Comparison of ENCODE assay signal across 8 mouse cellular contexts in genomic region chr10:127311476-127312355, GRCm38 (mm10). TPM values are rescaled to one million over a fixed set of nuclear protein-coding genes. Genes with fewer than 3 reads are reported as not detected.
A peak's percentile ranks its signal among the peaks of the same experiment; 100 is the strongest.
DNase-seq lines count a peak whose midpoint lies in the region; ATAC-seq lines count a peak whose summit lies in the region.

Mars (minus strand) TSS chr10:127311786.

- peak within 1 kb of the TSS; percentile 68 for H3K9ac ChIP-seq in intestine, embryonic 14.5 days (ENCODE audit: low read length)

- peak within 1 kb of the TSS; percentile 91 for H3K4me2 ChIP-seq in intestine, embryonic 14.5 days (ENCODE audit: low read length)

- ATAC-seq in intestine, embryonic 14.5 days (replicated peaks; ENCODE audit: low FRiP score, low TSS enrichment, low read depth): peak; percentile 96

- H3K9me3 ChIP-seq in intestine, embryonic 14.5 days (ENCODE audit: control insufficient read depth, low read length): no peaks in the 10 kb centered on the region

- peak within 1 kb of the TSS; percentile 74 for H3K4me3 ChIP-seq in intestine, embryonic 14.5 days (ENCODE audit: low read depth, low read length)

- WGBS in intestine, embryonic 14.5 days: under 1% methylated on average over 65 of the region's 65 CpGs

- DNase-seq in adrenal gland, adult (ENCODE audit: inconsistent age in 2 of 2, low spot score in 1 of 2): peak; percentile 95 to 99
- DNase-seq in embryo, embryonic 10.5 days (ENCODE audit: low spot score): peak; percentile 98
- peak; percentile 92 for DNase-seq in gastrocnemius, postnatal 25 days
- peak; percentile 93 for DNase-seq in intestine, embryonic 14.5 days (ENCODE audit: low spot score)
- DNase-seq in left cerebral cortex, postnatal 14 days (ENCODE audit: low spot score in 2 of 2): peak; percentile 95 to 96
- peak; percentile 94 for DNase-seq in mesoderm, embryonic 11.5 days (ENCODE audit: low read depth, low spot score)
- peak; percentile 94 to 96 for DNase-seq in right cerebral cortex, postnatal 36 days (ENCODE audit: low spot score in 2 of 2)
- DNase-seq in yolk sac, embryonic 10.5 days (ENCODE audit: low spot score): peak; percentile 94

- peak within 1 kb of the TSS; percentile 70 for H3K27ac ChIP-seq in intestine, embryonic 14.5 days (ENCODE audit: low read depth)

- peaks cover 8% of the 10 kb centered on the region for H3K4me1 ChIP-seq in intestine, embryonic 14.5 days (replicated peaks; ENCODE audit: control insufficient read depth, insufficient read depth, low read length)

- H3K36me3 ChIP-seq in intestine, embryonic 14.5 days (ENCODE audit: control insufficient read depth, insufficient read depth, low read length): peaks cover 33% of the 10 kb centered on the region

- H3K27me3 ChIP-seq in intestine, embryonic 14.5 days (replicated peaks; ENCODE audit: control insufficient read depth, insufficient read depth, low read length): no peaks in the 10 kb centered on the region

- intact Hi-C loops in left cerebral cortex, postnatal 14 days (cut with DNase I): no loop called here

RNA-seq across cellular contexts. Expression of gene Mars, which starts in this region (rescaled TPM):
- total RNA-seq in gastrocnemius, postnatal 25 days (2021): 10 to 100 TPM; 48.3 to 53.5 TPM
- 123 and 124 TPM in 2 replicates for polyA plus RNA-seq in intestine, embryonic 14.5 days (2014; fragmentation: Nextera tagmentation; extraction: Ambion mirVana)
- 10 to 100 TPM; 59.1 to 61.5 TPM for total RNA-seq in left cerebral cortex, postnatal 14 days (2021)

Comparison
In these comparisons a context has a peak if more than half of its experiments do, and no peak if none do; other contexts are left out.
1. Peak in every context shown above with its lines: DNase-seq, ATAC-seq, H3K4me3 ChIP-seq and H3K27ac ChIP-seq.